Mouse (Mus musculus): ENCODE measurements around the gene Cldn19. TPM values are rescaled to one million over a fixed set of nuclear protein-coding genes. Genes with fewer than 3 reads are reported as not detected.

Cldn19 gene
- polyA plus RNA-seq, 1 experiment from 2014 or later: 0.63 TPM

- H3K4me1 ChIP-seq: peaks cover 28% of the 10 kb centered on the region
- peak overlapping the region; percentile 98 for H3K9ac ChIP-seq
- peak overlapping the region; percentile 78 for H3K4me2 ChIP-seq (replicated peaks)
- peak overlapping the region; percentile 91 for H3K27ac ChIP-seq
- H3K9me3 ChIP-seq (replicated peaks): no peaks in the 10 kb centered on the region
- H3K4me3 ChIP-seq: peak overlapping the region; percentile 82
- ATAC-seq (ENCODE audit: low FRiP score): no peak
- WGBS: 2% methylated on average over 24 of the region's 24 CpGs
- H3K27me3 ChIP-seq: no peaks in the 10 kb centered on the region
- H3K36me3 ChIP-seq: peaks cover 9% of the 10 kb centered on the region; the same call in 1 of the 2 replicates
These were observed 37.8 kb downstream of the Cldn19 start for GRCm38 (mm10) chr4:119292771-119293573.

GRCm38 (mm10) chr4:119293574-119294258 lies 38.5 kb downstream of the Cldn19 start:
- WGBS: under 1% methylated on average over 63 of the region's 80 CpGs
- peaks cover 5% of the 10 kb centered on the region; the same call in 1 of the 2 replicates for H3K36me3 ChIP-seq
- H3K9ac ChIP-seq: peak overlapping the region; percentile 98
- no peaks in the 10 kb centered on the region for H3K27me3 ChIP-seq
- no peaks in the 10 kb centered on the region for H3K9me3 ChIP-seq (replicated peaks)
- H3K4me2 ChIP-seq (replicated peaks): peak overlapping the region; percentile 78
- H3K4me3 ChIP-seq: peak overlapping the region; percentile 82
- peaks cover 28% of the 10 kb centered on the region for H3K4me1 ChIP-seq
- H3K27ac ChIP-seq: peak overlapping the region; percentile 91
- peak; percentile 31 for ATAC-seq (ENCODE audit: low FRiP score)

- H3K27ac ChIP-seq: peak within 1 kb of the TSS; percentile 91
- peak within 1 kb of the TSS; percentile 82 for H3K4me3 ChIP-seq
- peak within 1 kb of the TSS; percentile 78 for H3K4me2 ChIP-seq (replicated peaks)
- peaks cover 5% of the 10 kb centered on the region; the same call in 1 of the 2 replicates for H3K36me3 ChIP-seq
- no peaks in the 10 kb centered on the region for H3K27me3 ChIP-seq
- peak; percentile 99 for ATAC-seq (ENCODE audit: low FRiP score)
- H3K9me3 ChIP-seq (replicated peaks): no peaks in the 10 kb centered on the region
- peak within 1 kb of the TSS; percentile 98 for H3K9ac ChIP-seq
- WGBS: under 1% methylated on average over 60 of the region's 61 CpGs
- H3K4me1 ChIP-seq: peaks cover 28% of the 10 kb centered on the region
These were observed 39.4 kb downstream of the Cldn19 start, which contains the start of gene Ybx1 for GRCm38 (mm10) chr4:119294415-119295133. TSS of gene Ybx1 (minus strand) at chr4:119294604.

- peak overlapping the region; percentile 52 for H3K4me2 ChIP-seq (replicated peaks)
These were observed 39.9 kb downstream of the Cldn19 start for GRCm38 (mm10) chr4:119295134-119295453.

GRCm38 (mm10) chr4:119297361-119297760 lies 42.1 kb downstream of the Cldn19 start:
- Histone ChIP-seq H3K27ac (no peak overlapping the region), H3K36me3 (no peaks in the 10 kb centered on the region), H3K9me3 (replicated peaks) (no peaks in the 10 kb centered on the region), H3K9ac (no peak overlapping the region), H3K4me2 (replicated peaks) (no peak overlapping the region), H3K27me3 (no peaks in the 10 kb centered on the region), H3K4me3 (no peak overlapping the region), H3K4me1 (peaks cover 12% of the 10 kb centered on the region)
- WGBS: 83% methylated on average over 2 of the region's 2 CpGs
- ATAC-seq (ENCODE audit: low FRiP score): no peak

More at GRCm38 (mm10) chr4:119295134-119295453, 39.9 kb downstream of the Cldn19 start:
- Histone ChIP-seq H3K4me3 (peak overlapping the region; percentile 82), H3K36me3 (peaks cover 5% of the 10 kb centered on the region; the same call in 1 of the 2 replicates), H3K27ac (peak overlapping the region; percentile 86), H3K9me3 (replicated peaks) (no peaks in the 10 kb centered on the region), H3K4me1 (peaks cover 28% of the 10 kb centered on the region), H3K9ac (peak overlapping the region; percentile 64), H3K27me3 (no peaks in the 10 kb centered on the region)
- WGBS: 10% methylated on average over 6 of the region's 6 CpGs
- no peak for ATAC-seq (ENCODE audit: low FRiP score)

GRCm38 (mm10) chr4:119300761-119301160 lies 45.5 kb downstream of the Cldn19 start:
- no peaks in the 10 kb centered on the region for H3K9me3 ChIP-seq (replicated peaks)
- peaks cover under 1% of the 10 kb centered on the region; the same call in 1 of the 2 replicates for H3K4me1 ChIP-seq
- no peak for ATAC-seq (ENCODE audit: low FRiP score)
- H3K27ac ChIP-seq: no peak overlapping the region
- WGBS: 95% methylated on average over 3 of the region's 3 CpGs
- no peak overlapping the region for H3K4me3 ChIP-seq
- no peaks in the 10 kb centered on the region for H3K36me3 ChIP-seq
- H3K27me3 ChIP-seq: no peaks in the 10 kb centered on the region
- H3K4me2 ChIP-seq (replicated peaks): no peak overlapping the region
- H3K9ac ChIP-seq: no peak overlapping the region

- no peak overlapping the region for H3K27ac ChIP-seq
- H3K36me3 ChIP-seq: peaks cover 2% of the 10 kb centered on the region
- no peak overlapping the region for H3K9ac ChIP-seq
- H3K4me3 ChIP-seq: no peak overlapping the region
- H3K4me1 ChIP-seq: no peaks in the 10 kb centered on the region
- H3K4me2 ChIP-seq (replicated peaks): no peak overlapping the region
- H3K27me3 ChIP-seq: no peaks in the 10 kb centered on the region
- no peak for ATAC-seq (ENCODE audit: low FRiP score)
- no peaks in the 10 kb centered on the region for H3K9me3 ChIP-seq (replicated peaks)
- WGBS: 89% methylated on average over 3 of the region's 3 CpGs
These were observed 46.6 kb downstream of the Cldn19 start for GRCm38 (mm10) chr4:119301777-119302176.

- H3K9me3 ChIP-seq (replicated peaks): no peaks in the 10 kb centered on the region
- H3K36me3 ChIP-seq: peaks cover 16% of the 10 kb centered on the region
- no peak overlapping the region for H3K4me3 ChIP-seq
- H3K27me3 ChIP-seq: no peaks in the 10 kb centered on the region
- no peak overlapping the region for H3K27ac ChIP-seq
- no peak overlapping the region for H3K9ac ChIP-seq
- H3K4me2 ChIP-seq (replicated peaks): no peak overlapping the region
- H3K4me1 ChIP-seq: no peaks in the 10 kb centered on the region
- WGBS: 89% methylated on average over 8 of the region's 8 CpGs
- no peak for ATAC-seq (ENCODE audit: low FRiP score)
These were observed 48.1 kb downstream of the Cldn19 start for GRCm38 (mm10) chr4:119303291-119303690.

GRCm38 (mm10) chr4:119305418-119305817 lies 50.2 kb downstream of the Cldn19 start:
- Histone ChIP-seq H3K9ac (no peak overlapping the region), H3K27ac (no peak overlapping the region), H3K27me3 (no peaks in the 10 kb centered on the region), H3K4me1 (no peaks in the 10 kb centered on the region), H3K9me3 (replicated peaks) (no peaks in the 10 kb centered on the region), H3K4me3 (no peak overlapping the region), H3K4me2 (replicated peaks) (no peak overlapping the region), H3K36me3 (peaks cover 27% of the 10 kb centered on the region)
- no peak for ATAC-seq (ENCODE audit: low FRiP score)
- 72% methylated on average over 5 of the region's 5 CpGs for WGBS

Other genes starting within 250 kb of the Cldn19 start
- gene Slc2a1, start 146.7 kb upstream of the Cldn19 start, polyA plus RNA-seq (2016; fragmentation: Nextera tagmentation; extraction: Ambion mirVana): 103 and 112 TPM in 2 replicates
- gene Zfp691, start 81.2 kb upstream of the Cldn19 start, polyA plus RNA-seq (2016; fragmentation: Nextera tagmentation; extraction: Ambion mirVana): 7.3 and 9.7 TPM in 2 replicates
- 7.4 and 7.9 TPM in 2 replicates for gene Ermap, start 65.4 kb upstream of the Cldn19 start, polyA plus RNA-seq (2016; fragmentation: Nextera tagmentation; extraction: Ambion mirVana)
- gene Svbp, start 60.1 kb upstream of the Cldn19 start, polyA plus RNA-seq (2016; fragmentation: Nextera tagmentation; extraction: Ambion mirVana): 193 and 195 TPM in 2 replicates
- 0.28 TPM in 1 of 2 replicates, not detected in the other for gene Tmem269, start 37.2 kb upstream of the Cldn19 start, polyA plus RNA-seq (2016; fragmentation: Nextera tagmentation; extraction: Ambion mirVana)
- gene AU022252, start 22.7 kb upstream of the Cldn19 start, polyA plus RNA-seq (2016; fragmentation: Nextera tagmentation; extraction: Ambion mirVana): 36.3 and 38.7 TPM in 2 replicates
- gene P3h1, start 22.5 kb upstream of the Cldn19 start, polyA plus RNA-seq (2016; fragmentation: Nextera tagmentation; extraction: Ambion mirVana): 23.0 and 24.5 TPM in 2 replicates
- 1,173 and 1,272 TPM in 2 replicates for gene Ybx1, start 39.2 kb downstream of the Cldn19 start, polyA plus RNA-seq (2016; fragmentation: Nextera tagmentation; extraction: Ambion mirVana)
- gene Ppih, start 65.1 kb downstream of the Cldn19 start, polyA plus RNA-seq (2016; fragmentation: Nextera tagmentation; extraction: Ambion mirVana): 78.4 and 87.1 TPM in 2 replicates
- gene Ccdc30, start 160.1 kb downstream of the Cldn19 start, polyA plus RNA-seq (2016; fragmentation: Nextera tagmentation; extraction: Ambion mirVana): 15.7 and 16.2 TPM in 2 replicates
- gene Ppcs, start 167.0 kb downstream of the Cldn19 start, polyA plus RNA-seq (2016; fragmentation: Nextera tagmentation; extraction: Ambion mirVana): 24.3 and 24.5 TPM in 2 replicates
- gene Zmynd12, start 167.4 kb downstream of the Cldn19 start, polyA plus RNA-seq (2016; fragmentation: Nextera tagmentation; extraction: Ambion mirVana): 0.23 and 0.55 TPM in 2 replicates
- gene Rimkla, start 237.2 kb downstream of the Cldn19 start, polyA plus RNA-seq (2016; fragmentation: Nextera tagmentation; extraction: Ambion mirVana): 10.6 and 11.1 TPM in 2 replicates